Comparison of ENCODE assay signal across 13 mouse cellular contexts in genomic region chr2:101062939-101063338, GRCm38 (mm10).
"Had no signal": no experiment of that assay in that cellular context is flagged by ENCODE, and none has a peak within 500 bp of the region (broad histone marks: within the 10 kb centered on the region; RNA-seq: fewer than 3 reads in every experiment).

No protein-coding gene starts in this region.

- H3K9me3 ChIP-seq: limb, embryonic 10.5 days; liver, embryonic 15.5 days; midbrain, embryonic 13.5 days had no signal

- H3K27ac ChIP-seq: left cerebral cortex, adult 2 months; limb, embryonic 10.5 days; liver, embryonic 15.5 days; macrophage; midbrain, embryonic 13.5 days; stomach, postnatal 0 days had no signal

- H3K9ac ChIP-seq: liver, embryonic 15.5 days; midbrain, embryonic 13.5 days had no signal

- H3K4me3 ChIP-seq: left cerebral cortex, adult 2 months; limb, embryonic 10.5 days; liver, embryonic 15.5 days; midbrain, embryonic 13.5 days had no signal

- H3K4me1 ChIP-seq: limb, embryonic 10.5 days; liver, embryonic 15.5 days; midbrain, embryonic 13.5 days had no signal

- H3K36me3 ChIP-seq: limb, embryonic 10.5 days; liver, embryonic 15.5 days; midbrain, embryonic 13.5 days had no signal

- H3K27me3 ChIP-seq: liver, embryonic 15.5 days; midbrain, embryonic 13.5 days had no signal

- ATAC-seq: intestine, postnatal 0 days; midbrain, embryonic 13.5 days had no signal

- H3K4me2 ChIP-seq: liver, embryonic 11.5 days; liver, embryonic 15.5 days; midbrain, embryonic 13.5 days had no signal

- DNase-seq: kidney, adult 9 months; lung, adult 2 months; lung, postnatal 10 days; right cerebral cortex, postnatal 14 days; thymus, postnatal 4 days had no signal
